ENCODE assay signal across 9 mouse cellular contexts in the genomic region with DNA sequence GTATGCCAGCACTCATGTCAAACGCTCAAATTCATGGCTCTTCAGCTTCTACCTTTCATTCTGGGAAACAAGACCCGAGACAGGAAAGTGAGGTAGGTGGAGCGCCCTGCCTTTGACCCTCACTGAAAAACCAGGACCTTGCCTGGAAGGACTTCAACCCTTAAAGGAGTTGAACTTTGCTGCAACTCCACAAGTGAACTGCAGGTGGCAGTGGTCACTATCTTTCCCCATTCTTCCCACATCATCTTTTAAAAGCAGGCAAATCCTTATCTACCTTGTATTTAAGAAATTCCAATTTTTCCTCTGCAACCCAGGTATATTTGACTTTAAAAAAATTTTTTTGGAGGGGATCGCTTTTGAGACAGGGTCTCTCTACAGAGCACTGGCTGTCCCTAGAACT. TPM values are rescaled to one million over a fixed set of nuclear protein-coding genes. Genes with fewer than 3 reads are reported as not detected.
A peak's percentile ranks its signal among the peaks of the same experiment; 100 is the strongest.
DNase-seq lines count a peak whose midpoint lies in the region; ATAC-seq and TF ChIP-seq lines count a peak whose summit lies in the region.
"Had no signal": no experiment of that assay in that cellular context is flagged by ENCODE, and none has a peak within 500 bp of the region (broad histone marks: within the 10 kb centered on the region; RNA-seq: fewer than 3 reads in every experiment).

No protein-coding gene starts in this region.

- no peak for TF ChIP-seq POLR2A in heart, adult 2 months (IDR thresholded peaks at IDR 0.05; ENCODE audit: insufficient read depth, low read depth, low read length)

- H3K9ac ChIP-seq in heart, adult 2 months (ENCODE audit: low read depth, low read length): no peak overlapping the region
- H3K9ac ChIP-seq: heart, embryonic 15.5 days had no signal

- no peaks in the 10 kb centered on the region for H3K79me2 ChIP-seq in heart, adult 2 months (replicated peaks; ENCODE audit: control insufficient read depth, insufficient read depth, low read length)

- peak; percentile 46 for ATAC-seq in activated CD4-positive, CD25-positive, alpha-beta regulatory T cell, adult 4 months

- no peaks in the 10 kb centered on the region for H3K4me1 ChIP-seq in heart, adult 2 months (ENCODE audit: control insufficient read depth, insufficient read depth, low read length)
- peaks cover 10% of the 10 kb centered on the region for H3K4me1 ChIP-seq in limb, embryonic 10.5 days
- H3K4me1 ChIP-seq: heart, embryonic 15.5 days had no signal

- H3K9me3 ChIP-seq in limb, embryonic 10.5 days (replicated peaks): no peaks in the 10 kb centered on the region
- H3K9me3 ChIP-seq: heart, embryonic 15.5 days had no signal

- no peak for TF ChIP-seq EP300 in heart, adult 2 months (IDR thresholded peaks at IDR 0.05; ENCODE audit: insufficient read depth, low read depth, low read length)

- DNase-seq in heart, adult 2 months: no peak
- no peak for DNase-seq in heart, adult 8-10 months (ENCODE audit: low spot score)
- DNase-seq in 3T3-L1 (ENCODE audit: low read depth, low spot score): peak; percentile 88
- peak; percentile 42 for DNase-seq in limb, embryonic 10.5 days (ENCODE audit: low spot score)
- no peak for DNase-seq in gastrocnemius, postnatal 10 days
- no peak for DNase-seq in left cerebral cortex, adult 11 months (ENCODE audit: low spot score)
- DNase-seq in heart, postnatal 4 days: no peak

- intact Hi-C loops in heart, adult 2 months (cut with DNase I): no loop called here

- H3K27ac ChIP-seq in heart, adult 2 months: no peak overlapping the region
- H3K27ac ChIP-seq in limb, embryonic 10.5 days: no peak overlapping the region
- H3K27ac ChIP-seq: heart, embryonic 15.5 days had no signal

- H3K27me3 ChIP-seq in heart, adult 2 months (ENCODE audit: control insufficient read depth, insufficient read depth, low read length): no peaks in the 10 kb centered on the region
- no peaks in the 10 kb centered on the region for H3K27me3 ChIP-seq in limb, embryonic 10.5 days (ENCODE audit: low read depth, poor library complexity, severe bottlenecking)
- H3K27me3 ChIP-seq: heart, embryonic 15.5 days had no signal

- no peak overlapping the region for H3K4me3 ChIP-seq in heart, adult 2 months
- no peak overlapping the region for H3K4me3 ChIP-seq in limb, embryonic 10.5 days
- H3K4me3 ChIP-seq: heart, embryonic 15.5 days had no signal

- H3K36me3 ChIP-seq in heart, adult 2 months (ENCODE audit: control insufficient read depth, insufficient read depth, low read length): no peaks in the 10 kb centered on the region
- H3K36me3 ChIP-seq in limb, embryonic 10.5 days: peaks cover 92% of the 10 kb centered on the region

- 57% methylated on average over 4 of the region's 4 CpGs for WGBS in heart, adult 2 months
- 69% methylated on average over 4 of the region's 4 CpGs for WGBS in limb, embryonic 10.5 days

- peak; percentile 79 for TF ChIP-seq CTCF in heart, adult 2 months (IDR thresholded peaks at IDR 0.05)

RNA-seq across cellular contexts. Expression of gene Nqo1, which starts 8.4 kb away (rescaled TPM):
- total RNA-seq in heart, adult 2 months (2021): 10 to 100 TPM; 43.5 to 58.2 TPM
- polyA plus RNA-seq in heart, adult 2 months (2012; rRNA removed): 36.7 and 63.2 TPM in 2 replicates
- 10 to 100 TPM; 65.1 to 78.9 (median 73.5) TPM for total RNA-seq in heart, adult 8-10 months (2022)
- polyA plus RNA-seq in activated CD4-positive, CD25-positive, alpha-beta regulatory T cell, adult 4 months (2017; shearing (Covaris generic)): 1 to 10 TPM; 2.1 to 4.2 TPM
- polyA plus RNA-seq in limb, embryonic 10.5 days (2016; fragmentation: Nextera tagmentation; extraction: Ambion mirVana): 12.6 and 20.4 TPM in 2 replicates
- total RNA-seq in gastrocnemius, postnatal 10 days (2021): 1 to 10 TPM; 2.9 to 3.4 TPM
- total RNA-seq in heart, postnatal 4 days (2021): 10 to 100 TPM; 15.8 to 18.4 TPM

RNA-seq across cellular contexts. Expression of gene Nob1, which starts 13.5 kb away (rescaled TPM):
- 10 to 100 TPM; 21.5 to 22.0 TPM for total RNA-seq in heart, adult 2 months (2021)
- polyA plus RNA-seq in heart, adult 2 months (2012; rRNA removed): 21.7 and 30.6 TPM in 2 replicates
- total RNA-seq in heart, adult 8-10 months (2022): 10 to 100 TPM; 18.5 to 27.0 (median 24.6) TPM
- 10 to 100 TPM; 56.2 to 62.4 TPM for polyA plus RNA-seq in activated CD4-positive, CD25-positive, alpha-beta regulatory T cell, adult 4 months (2017; shearing (Covaris generic))
- polyA plus RNA-seq in limb, embryonic 10.5 days (2016; fragmentation: Nextera tagmentation; extraction: Ambion mirVana): 110 and 113 TPM in 2 replicates
- 10 to 100 TPM; 21.2 to 22.5 TPM for total RNA-seq in gastrocnemius, postnatal 10 days (2021)
- 10 to 100 TPM; 31.7 to 37.0 TPM for total RNA-seq in heart, postnatal 4 days (2021)

RNA-seq across cellular contexts. Expression of gene Wwp2, which starts 24.8 kb away (rescaled TPM):
- 10 to 100 TPM; 20.5 to 31.5 TPM for total RNA-seq in heart, adult 2 months (2021)
- polyA plus RNA-seq in heart, adult 2 months (2012; rRNA removed): 18.7 and 21.8 TPM in 2 replicates
- 10 to 100 TPM; 22.2 to 25.0 (median 24.2) TPM for total RNA-seq in heart, adult 8-10 months (2022)
- polyA plus RNA-seq in activated CD4-positive, CD25-positive, alpha-beta regulatory T cell, adult 4 months (2017; shearing (Covaris generic)): 100 to 1,000 TPM in 1 of 2 experiments, 10 to 100 TPM in 1; 82.0 to 116 TPM
- polyA plus RNA-seq in limb, embryonic 10.5 days (2016; fragmentation: Nextera tagmentation; extraction: Ambion mirVana): 55.9 and 116 TPM in 2 replicates
- total RNA-seq in gastrocnemius, postnatal 10 days (2021): 10 to 100 TPM; 15.2 to 23.4 TPM
- total RNA-seq in heart, postnatal 4 days (2021): 10 to 100 TPM; 33.1 to 35.6 TPM

Comparison
In these comparisons a context has a peak if more than half of its experiments do, and no peak if none do; other contexts are left out.
1. DNase-seq: peak in 3T3-L1 (single experiment) and limb, embryonic 10.5 days (single experiment); none in heart, adult 2 months (0 of 2), heart, adult 8-10 months (single experiment), gastrocnemius, postnatal 10 days (single experiment), left cerebral cortex, adult 11 months (single experiment) and heart, postnatal 4 days (single experiment).